Mouse (Mus musculus): ENCODE data around the gene Cdk5r2.

Cdk5r2 gene

GRCm38 (mm10) chr1:74851001-74851775 is 3.5 kb upstream of the Cdk5r2 start:
- DNase-seq: peak; percentile 7

- DNase-seq: no peak
These were observed 422 bp downstream of the Cdk5r2 start for GRCm38 (mm10) chr1:74855156-74855555.

DNA sequence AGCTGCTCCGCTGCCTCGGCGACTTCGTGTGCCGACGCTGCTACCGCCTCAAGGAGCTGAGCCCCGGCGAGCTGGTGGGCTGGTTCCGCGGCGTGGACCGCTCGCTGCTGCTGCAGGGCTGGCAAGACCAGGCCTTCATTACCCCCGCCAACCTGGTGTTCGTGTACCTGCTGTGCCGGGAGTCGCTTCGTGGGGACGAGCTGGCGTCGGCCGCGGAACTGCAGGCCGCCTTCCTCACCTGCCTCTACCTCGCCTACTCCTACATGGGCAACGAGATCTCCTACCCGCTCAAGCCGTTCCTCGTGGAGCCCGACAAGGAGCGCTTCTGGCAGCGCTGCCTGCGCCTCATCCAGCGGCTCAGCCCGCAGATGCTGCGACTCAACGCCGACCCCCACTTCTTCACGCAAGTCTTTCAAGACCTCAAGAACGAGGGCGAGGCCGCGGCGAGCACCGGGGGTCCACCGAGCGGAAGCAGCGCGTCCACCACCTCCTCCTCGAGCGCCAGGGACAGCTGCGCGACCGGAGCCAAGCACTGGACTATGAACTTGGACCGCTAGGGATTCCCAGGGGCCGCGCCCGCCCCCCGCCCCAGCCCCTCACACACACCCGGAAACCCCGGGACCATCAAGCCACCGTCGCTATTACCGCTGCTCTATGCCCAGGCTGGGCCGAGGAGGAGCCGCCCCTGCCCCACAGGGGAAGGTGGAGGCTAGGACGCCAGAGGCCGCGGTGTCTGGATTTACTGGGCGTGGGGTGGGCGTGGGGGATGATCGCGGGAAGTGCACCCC is 1.1 kb downstream of the Cdk5r2 start:
- DNase-seq: peak; percentile 46

GRCm38 (mm10) chr1:74856439-74856720 is 1.6 kb downstream of the Cdk5r2 start:
- DNase-seq: no peak

DNA sequence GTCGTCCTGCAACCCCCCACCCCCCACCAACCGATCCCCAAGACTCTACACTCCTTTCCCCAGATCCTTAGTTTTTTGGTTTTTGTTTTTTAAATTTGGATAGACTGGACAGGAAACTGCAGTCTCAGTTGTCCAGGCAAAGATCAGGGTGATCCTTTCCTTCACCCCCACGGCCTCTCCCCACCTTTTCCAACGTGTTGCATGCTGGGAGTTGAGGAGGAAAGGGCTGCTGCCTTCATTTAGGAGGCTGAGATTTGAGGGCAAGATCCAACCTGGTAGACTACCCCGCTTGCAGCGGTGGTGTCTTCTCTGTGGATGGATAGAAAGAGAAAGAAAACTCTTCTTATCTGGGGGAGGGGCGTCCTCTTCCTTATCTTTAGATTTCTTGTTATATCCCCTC is 2.1 kb downstream of the Cdk5r2 start:
- no peak for DNase-seq

GRCm38 (mm10) chr1:74857201-74857600 is 2.5 kb downstream of the Cdk5r2 start:
- no peak for DNase-seq

- no peak for DNase-seq
These were observed 2.9 kb downstream of the Cdk5r2 start for GRCm38 (mm10) chr1:74857677-74858076.

DNA sequence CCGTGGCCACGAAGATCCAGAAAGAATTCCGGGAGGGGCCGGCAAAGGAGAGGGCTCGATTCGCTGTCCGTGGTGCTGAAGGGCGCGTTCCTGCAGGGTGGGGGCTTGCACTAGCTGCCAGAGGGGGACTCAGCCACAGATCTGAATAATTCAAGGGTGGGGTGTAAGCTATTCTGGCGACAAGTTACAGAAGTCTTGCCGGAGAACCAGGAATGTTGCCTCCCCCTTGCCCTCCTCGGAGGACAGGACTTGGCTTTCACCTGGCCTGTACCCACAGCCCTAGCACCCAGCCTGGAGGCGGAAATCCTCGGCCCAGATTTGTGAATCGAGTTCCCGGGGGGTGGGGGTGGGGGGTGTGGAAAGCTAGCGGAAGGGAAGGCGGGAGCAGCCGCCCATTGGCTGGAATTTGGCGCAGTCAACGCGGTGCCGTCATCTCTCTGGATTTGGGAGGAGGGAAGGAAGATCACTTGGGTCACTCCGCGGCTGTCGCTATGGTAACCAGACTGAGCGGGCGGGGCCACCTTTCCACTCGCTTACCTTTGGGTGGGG is 3.5 kb downstream of the Cdk5r2 start:
- DNase-seq: peak; percentile 92

DNA sequence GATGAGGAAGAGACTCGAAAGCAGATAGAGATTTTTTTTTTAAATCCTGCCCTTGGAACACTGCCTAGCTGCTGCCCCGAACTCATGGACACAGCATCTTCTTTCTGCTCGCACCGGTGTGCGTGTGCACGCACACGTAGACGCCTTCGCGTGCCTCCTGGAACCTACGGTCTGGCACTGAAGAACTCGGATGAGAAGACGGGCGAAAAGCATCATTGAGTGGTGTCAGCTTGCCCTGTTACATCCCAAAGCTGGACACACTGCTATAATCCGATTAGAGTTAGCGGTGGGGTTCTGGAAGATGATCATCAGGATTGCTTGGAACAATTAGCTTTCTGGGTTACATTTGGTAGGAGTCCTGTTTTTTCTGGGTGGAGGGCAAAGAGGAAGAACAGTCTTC is 4.1 kb downstream of the Cdk5r2 start:
- peak; percentile 55 for DNase-seq

DNA sequence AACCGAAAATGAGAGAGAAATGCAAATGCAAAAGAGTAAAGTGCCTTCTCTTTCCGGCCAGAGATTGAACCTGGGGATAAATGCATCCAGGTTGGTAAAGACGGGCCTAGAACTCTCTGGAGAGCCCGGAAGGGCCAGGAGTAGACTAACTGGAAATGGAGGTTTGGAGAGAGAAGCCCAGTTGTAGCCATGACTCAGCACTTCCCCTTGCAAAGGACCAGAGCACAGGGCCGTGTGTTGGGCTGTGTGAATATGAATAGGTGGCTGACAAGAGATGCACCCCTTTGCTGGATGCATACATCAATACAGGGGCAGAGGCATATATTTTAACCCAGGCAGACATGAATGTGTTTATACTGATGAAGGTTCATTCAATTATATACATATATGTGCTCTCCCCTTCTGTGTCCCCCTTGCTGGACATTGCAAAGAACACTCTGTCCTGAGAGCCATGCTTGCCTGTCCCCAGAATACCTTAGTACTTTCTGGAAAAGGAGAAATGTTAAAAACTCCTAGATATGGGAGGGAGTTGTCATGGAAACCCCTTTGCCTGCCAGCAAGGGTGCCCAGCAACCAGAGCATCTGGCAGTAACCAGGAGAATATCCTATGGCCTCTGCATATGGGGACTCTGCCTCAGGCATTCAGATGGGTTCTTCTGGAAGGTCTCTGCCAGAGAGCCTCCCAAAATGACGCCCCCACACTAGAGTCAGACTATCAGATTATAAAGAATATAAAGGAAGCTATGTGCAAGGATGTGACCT is 4.7 kb downstream of the Cdk5r2 start:
- no peak for DNase-seq

GRCm38 (mm10) chr1:74861783-74862182 is 7.0 kb downstream of the Cdk5r2 start:
- DNase-seq: no peak

- DNase-seq: no peak
These were observed 17.5 kb downstream of the Cdk5r2 start for GRCm38 (mm10) chr1:74872218-74872617.

DNA sequence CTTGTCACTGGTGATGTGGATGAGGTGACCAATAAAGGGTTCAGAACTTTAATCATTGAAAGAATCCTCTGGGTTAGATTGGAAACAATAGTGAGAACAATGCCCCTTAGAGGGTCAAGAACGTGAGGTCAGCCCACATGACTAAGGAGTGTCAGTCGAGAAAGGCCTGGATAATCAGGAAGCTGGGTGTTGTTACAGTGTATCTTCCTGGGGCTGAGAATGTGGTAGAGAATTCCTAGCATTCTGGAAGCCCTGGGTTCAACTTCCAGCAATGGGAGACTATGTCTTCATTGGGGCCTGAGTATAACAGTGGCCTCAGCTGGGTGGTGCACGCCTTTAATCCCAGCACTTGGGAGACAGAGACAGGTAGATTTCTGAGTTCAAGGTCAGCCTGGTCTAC is 22.5 kb downstream of the Cdk5r2 start:
- no peak for DNase-seq

- peak; percentile 83 for DNase-seq
These were observed 26.1 kb downstream of the Cdk5r2 start for GRCm38 (mm10) chr1:74880785-74881360.

DNA sequence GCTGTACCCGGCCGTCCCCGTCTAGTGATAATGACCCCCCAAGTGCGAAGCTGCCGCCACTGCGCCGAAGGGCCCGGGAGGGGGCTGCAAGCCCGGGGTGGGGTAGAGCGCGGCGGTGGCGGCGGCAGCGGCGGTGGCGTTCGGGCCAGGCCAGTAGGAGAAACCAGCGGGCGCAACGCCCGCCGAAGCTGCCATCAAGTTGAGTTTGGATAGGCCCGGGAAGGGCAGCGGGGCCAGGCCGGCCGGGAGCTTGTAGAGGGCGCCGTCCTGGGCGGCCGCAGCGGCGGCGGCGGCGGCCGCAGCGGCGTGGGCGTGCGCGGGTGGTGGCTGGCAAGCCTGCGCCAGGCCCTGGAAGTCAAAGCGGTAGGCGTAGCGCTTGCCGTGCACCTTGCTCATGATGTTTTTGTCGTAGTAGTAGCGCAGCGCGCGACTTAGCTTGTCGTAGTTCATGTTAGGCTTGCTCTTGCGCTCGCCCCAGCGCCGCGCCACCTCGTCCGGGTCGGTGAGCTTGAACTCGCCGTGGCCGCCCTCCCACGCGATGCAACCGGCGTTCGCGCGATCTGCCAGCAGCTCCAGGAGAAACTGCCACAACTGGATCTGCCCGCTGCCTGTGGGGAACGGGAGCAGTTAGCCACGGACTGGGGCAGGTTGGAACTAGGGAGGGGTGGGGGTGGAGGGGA is 27.5 kb downstream of the Cdk5r2 start:
- no peak for DNase-seq

DNA sequence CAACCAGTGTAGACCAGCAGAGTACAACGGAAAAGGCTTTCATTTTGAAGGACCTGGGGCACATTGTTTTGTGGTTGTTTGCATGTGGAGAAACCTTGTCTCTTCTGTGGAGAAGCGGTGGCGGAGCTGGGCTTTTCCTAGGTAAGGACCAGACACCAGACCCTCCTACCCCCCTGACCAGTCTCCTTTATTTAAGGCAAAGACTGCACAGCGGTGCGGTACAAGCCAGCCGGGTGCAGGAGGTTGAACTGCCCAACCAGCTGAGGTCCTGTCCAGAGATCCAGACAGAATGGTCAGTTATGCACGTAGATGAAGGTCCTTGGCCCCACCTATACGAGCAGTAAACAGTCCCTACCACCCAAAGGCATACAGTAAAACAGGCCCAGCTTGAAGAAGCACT is 28.1 kb downstream of the Cdk5r2 start:
- DNase-seq: no peak

DNA sequence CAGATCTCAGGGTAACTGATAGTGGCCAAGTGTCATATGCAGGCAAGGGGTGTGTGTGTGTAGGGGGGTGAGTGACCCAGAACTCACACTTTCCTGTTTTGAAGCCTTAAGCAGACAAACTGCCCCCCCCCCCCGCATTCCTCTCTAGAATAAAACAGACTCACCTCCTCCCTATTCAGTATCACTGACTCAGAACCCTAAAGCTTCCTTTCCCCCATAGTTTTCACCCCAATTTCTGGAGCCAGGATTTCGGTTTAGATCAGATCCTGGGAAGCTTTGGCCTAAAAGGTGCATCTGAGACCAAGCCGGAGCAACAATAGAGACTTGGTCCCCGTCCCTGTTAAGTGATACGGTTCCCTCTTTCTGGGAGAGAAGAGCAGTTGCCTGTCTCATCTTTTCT is 28.7 kb downstream of the Cdk5r2 start:
- DNase-seq: no peak

GRCm38 (mm10) chr1:74884196-74885141 is 29.7 kb downstream of the Cdk5r2 start:
- no peak for DNase-seq

DNA sequence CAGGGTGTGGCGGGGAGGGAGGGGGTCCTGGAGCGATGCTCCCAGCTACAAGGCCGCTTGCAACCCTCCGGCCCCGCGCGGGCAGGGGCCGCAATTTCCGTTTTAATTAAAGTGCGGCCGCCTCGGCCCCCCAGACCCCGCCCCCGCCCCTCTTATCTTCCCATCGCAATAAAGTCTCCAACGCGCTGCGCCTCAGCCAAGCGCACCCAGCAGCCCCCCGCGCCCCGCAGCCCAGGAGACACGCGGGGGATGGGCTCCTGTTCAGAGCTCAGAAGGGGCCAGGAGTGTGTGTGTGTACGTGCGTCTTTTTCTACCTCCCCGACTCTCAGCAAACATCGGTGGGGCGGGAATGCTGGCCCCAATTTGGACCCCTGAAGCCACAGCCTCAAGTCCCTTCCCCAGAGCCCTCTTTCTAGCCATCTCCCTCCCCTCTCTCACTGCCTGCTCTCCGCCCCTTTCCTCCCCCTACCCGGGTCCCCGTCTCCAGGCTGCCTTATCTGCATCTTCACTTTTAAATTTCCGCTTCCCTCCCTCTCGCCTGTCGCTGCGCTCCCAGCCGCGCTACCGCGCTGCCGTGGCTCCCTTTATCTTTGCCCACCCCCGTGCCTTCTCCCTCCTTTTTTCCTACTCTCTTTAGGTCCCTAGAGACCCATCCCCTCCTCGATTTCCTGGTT is 30.8 kb downstream of the Cdk5r2 start, which contains the start of gene Fev:
Fev (minus strand) TSS at position 51 of the 674 bp plus-strand sequence.
- no peak for DNase-seq

GRCm38 (mm10) chr1:74891513-74891912 is 36.8 kb downstream of the Cdk5r2 start:
- DNase-seq: peak; percentile 55

All from retina, postnatal 1 day (tissue).